Mouse (Mus musculus): ENCODE measurements at regions not wholly inside any gene's neighbourhood (a gene's known extent, or its start where the extent isn't known, plus 50 kb on each side); places are given as distances from the start of the nearest gene placed in this dataset.
"Not testable (repeated sequence)": the region's sequence is repeated elsewhere in the genome, so short reads cannot be mapped to it uniquely, and the experiment has no call there.

GRCm38 (mm10) chr14:19217916-19218315 lies 200.8 kb downstream of the Gm21738 start:
- intact Hi-C loops (cut with DNase I), result not testable (repeated sequence)

GRCm38 (mm10) chr14:19208507-19208906 lies 210.2 kb downstream of the Gm21738 start:
- intact Hi-C loops (cut with DNase I), result no loop called here
- no peak for DNase-seq

More at GRCm38 (mm10) chr14:19217916-19218315, 200.8 kb downstream of the Gm21738 start:
- DNase-seq, result not testable (repeated sequence)

- DNase-seq; intact Hi-C loops (cut with DNase I): not testable (repeated sequence)
Observed at GRCm38 (mm10) chr14:19180203-19180602, 238.5 kb downstream of the Gm21738 start.

- intact Hi-C loops (cut with DNase I); DNase-seq: not testable (repeated sequence)
Observed at GRCm38 (mm10) chr14:19178060-19178459, 240.7 kb downstream of the Gm21738 start.

- intact Hi-C loops (cut with DNase I), result no loop called here
- DNase-seq, result peak in 1 of 2 experiments; percentile 1
Observed at GRCm38 (mm10) chr14:19175288-19175687, 243.4 kb downstream of the Gm21738 start.

GRCm38 (mm10) chr14:19170300-19171022 lies 248.3 kb downstream of the Gm21738 start:
- DNase-seq; intact Hi-C loops (cut with DNase I): not testable (repeated sequence)

- intact Hi-C loops (cut with DNase I), result no loop called here
- DNase-seq, result no peak
Observed at GRCm38 (mm10) chr14:19166821-19167220, 251.9 kb downstream of the Gm21738 start.

GRCm38 (mm10) chr14:19139875-19140274 lies 245.8 kb upstream of the Ube2e2 start:
- DNase-seq; intact Hi-C loops (cut with DNase I): not testable (repeated sequence)

GRCm38 (mm10) chr14:19131532-19131931 lies 237.5 kb upstream of the Ube2e2 start:
- DNase-seq, result no peak
- intact Hi-C loops (cut with DNase I), result no loop called here
